In the genomic region with DNA sequence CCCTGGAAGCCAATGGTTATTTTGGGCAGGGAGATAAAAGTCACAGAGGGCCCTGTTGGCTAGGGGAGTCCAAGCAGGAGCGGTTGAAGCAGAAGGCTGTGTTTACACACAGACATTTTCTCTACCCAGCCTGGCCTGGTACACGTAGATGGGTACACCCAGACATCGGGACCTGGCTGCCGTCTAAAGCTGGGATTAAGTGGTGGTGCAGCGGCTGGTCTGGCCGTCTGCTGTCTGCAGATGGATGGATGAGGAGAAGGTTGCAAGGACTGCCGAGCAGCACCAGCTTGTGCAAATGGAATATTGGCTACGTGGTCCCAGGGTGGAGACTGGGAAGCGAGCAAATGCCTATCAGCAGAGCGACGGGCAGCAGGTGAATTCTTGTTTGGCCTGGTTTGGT, we compare ENCODE assay signal across 13 mouse cellular contexts.
"Had no signal": no experiment of that assay in that cellular context is flagged by ENCODE, and none has a peak within 500 bp of the region (broad histone marks: within the 10 kb centered on the region; RNA-seq: fewer than 3 reads in every experiment).

No protein-coding gene starts in this region.

- H3K9me3 ChIP-seq: limb, embryonic 10.5 days; liver, embryonic 15.5 days; midbrain, embryonic 13.5 days; stomach, embryonic 15.5 days had no signal

- DNase-seq: kidney, postnatal 4 days; lung, adult 2 months; lung, postnatal 36 days; right cerebral cortex, postnatal 14 days; thymus, adult 2 months; thymus, postnatal 25 days had no signal

- H3K9ac ChIP-seq: liver, embryonic 15.5 days; midbrain, embryonic 13.5 days; stomach, embryonic 15.5 days had no signal

- H3K4me2 ChIP-seq: liver, embryonic 11.5 days; liver, embryonic 15.5 days; midbrain, embryonic 13.5 days; stomach, embryonic 15.5 days had no signal

- ATAC-seq: lung, postnatal 0 days; midbrain, embryonic 13.5 days had no signal

- H3K4me3 ChIP-seq: left cerebral cortex, adult 2 months; limb, embryonic 10.5 days; liver, embryonic 15.5 days; midbrain, embryonic 13.5 days; stomach, embryonic 15.5 days had no signal

- H3K27me3 ChIP-seq: liver, embryonic 15.5 days; midbrain, embryonic 13.5 days; stomach, embryonic 15.5 days had no signal

- H3K27ac ChIP-seq: left cerebral cortex, adult 2 months; limb, embryonic 10.5 days; liver, embryonic 15.5 days; midbrain, embryonic 13.5 days; stomach, embryonic 15.5 days had no signal

- H3K36me3 ChIP-seq: limb, embryonic 10.5 days; liver, embryonic 15.5 days; stomach, embryonic 15.5 days had no signal
